ENCODE assay signal across 23 mouse cellular contexts in genomic region chr1:40265301-40265835, GRCm38 (mm10). TPM values are rescaled to one million over a fixed set of nuclear protein-coding genes. Genes with fewer than 3 reads are reported as not detected.
DNase-seq lines count a peak whose midpoint lies in the region; ATAC-seq lines count a peak whose summit lies in the region.
"Had no signal": no experiment of that assay in that cellular context is flagged by ENCODE, and none has a peak within 500 bp of the region (broad histone marks: within the 10 kb centered on the region; RNA-seq: fewer than 3 reads in every experiment).

No protein-coding gene starts in this region.

- H3K4me1 ChIP-seq in heart, embryonic 13.5 days, result peaks cover 34% of the 10 kb centered on the region
- H3K4me1 ChIP-seq in lung, embryonic 15.5 days, result peaks cover 25% of the 10 kb centered on the region

- peak overlapping the region; percentile 28 for H3K27ac ChIP-seq in heart, embryonic 13.5 days (replicated peaks)
- peak overlapping the region; percentile 89; the same call in 1 of the 2 replicates for H3K27ac ChIP-seq in lung, embryonic 15.5 days
- H3K27ac ChIP-seq: hindbrain, embryonic 13.5 days; limb, embryonic 15.5 days; macrophage; midbrain, embryonic 12.5 days; neural tube, embryonic 12.5 days had no signal

- no peak overlapping the region for H3K9ac ChIP-seq in heart, embryonic 13.5 days
- H3K9ac ChIP-seq in lung, embryonic 15.5 days, result no peak overlapping the region
- H3K9ac ChIP-seq: hindbrain, embryonic 13.5 days; limb, embryonic 15.5 days; midbrain, embryonic 12.5 days; neural tube, embryonic 12.5 days had no signal

- H3K9me3 ChIP-seq in heart, embryonic 13.5 days, result no peaks in the 10 kb centered on the region; the same call in 1 of the 2 replicates
- H3K9me3 ChIP-seq in lung, embryonic 15.5 days, result no peaks in the 10 kb centered on the region
- H3K9me3 ChIP-seq: G1E; hindbrain, embryonic 13.5 days; limb, embryonic 15.5 days; midbrain, embryonic 12.5 days; neural tube, embryonic 12.5 days had no signal

- H3K4me3 ChIP-seq in heart, embryonic 13.5 days, result no peak overlapping the region
- no peak overlapping the region for H3K4me3 ChIP-seq in lung, embryonic 15.5 days
- H3K4me3 ChIP-seq: midbrain, embryonic 12.5 days; neural tube, embryonic 12.5 days had no signal

- 54% methylated on average over 6 of the region's 6 CpGs for WGBS in heart, embryonic 13.5 days
- WGBS in lung, embryonic 15.5 days, result 59% methylated on average over 6 of the region's 6 CpGs

- no peaks in the 10 kb centered on the region for H3K27me3 ChIP-seq in heart, embryonic 13.5 days (replicated peaks)
- no peaks in the 10 kb centered on the region for H3K27me3 ChIP-seq in lung, embryonic 15.5 days
- H3K27me3 ChIP-seq: limb, embryonic 15.5 days; neural tube, embryonic 12.5 days had no signal

- no peaks in the 10 kb centered on the region for H3K36me3 ChIP-seq in heart, embryonic 13.5 days
- H3K36me3 ChIP-seq in lung, embryonic 15.5 days, result no peaks in the 10 kb centered on the region
- H3K36me3 ChIP-seq: G1E; hindbrain, embryonic 13.5 days; limb, embryonic 15.5 days; midbrain, embryonic 12.5 days; neural tube, embryonic 12.5 days had no signal

- H3K4me2 ChIP-seq in heart, embryonic 13.5 days, result no peak overlapping the region
- H3K4me2 ChIP-seq in lung, embryonic 15.5 days, result no peak overlapping the region

- ATAC-seq in heart, embryonic 13.5 days (ENCODE audit: extremely low read depth, insufficient number of reproducible peaks, low FRiP score, low TSS enrichment), result no peak
- ATAC-seq in lung, embryonic 15.5 days (ENCODE audit: borderline replicate concordance, extremely low read depth, low FRiP score, low TSS enrichment), result no peak
- ATAC-seq in granulocyte monocyte progenitor cell, adult 5-6 weeks (replicated peaks; ENCODE audit: poor library complexity, severe bottlenecking), result peak; percentile 47
- ATAC-seq: activated CD4-positive, CD25-positive, alpha-beta regulatory T cell, adult 4 months; inflammation-experienced regulatory T-cells, adult 6 months had no signal

- DNase-seq in adrenal gland, postnatal 14 days, result peak; percentile 23
- DNase-seq in adrenal gland, postnatal 25 days, result no peak
- DNase-seq in heart, postnatal 4 days, result no peak
- DNase-seq in lung, postnatal 10 days, result no peak
- no peak for DNase-seq in spleen, postnatal 4 days (ENCODE audit: low spot score in 2 of 2)
- DNase-seq: cerebellum, adult 18-20 months; gastrocnemius, postnatal 14 days; kidney, adult 9 months; kidney, postnatal 25 days; right cerebral cortex, adult 18-20 months; thymus, postnatal 36 days had no signal

RNA-seq across cellular contexts. Expression of gene Il1r1, which starts 40.5 kb away (rescaled TPM):
- total RNA-seq in adrenal gland, postnatal 14 days (2021), result 6.6 and 6.9 TPM in 2 replicates
- 3.4 and 3.6 TPM in 2 replicates for total RNA-seq in adrenal gland, postnatal 25 days (2021)
- 6.2 and 6.3 TPM in 2 replicates for polyA plus RNA-seq in heart, embryonic 13.5 days (2015; fragmentation: Nextera tagmentation; extraction: Ambion mirVana)
- total RNA-seq in heart, postnatal 4 days (2021), result 1 to 10 TPM; 9.8 TPM
- 9.7 and 10.9 TPM in 2 replicates for polyA plus RNA-seq in lung, embryonic 15.5 days (2015; fragmentation: Nextera tagmentation; extraction: Ambion mirVana)
- 3.0 and 3.1 TPM in 2 replicates for total RNA-seq in granulocyte monocyte progenitor cell, adult 5-6 weeks (2014; fragmentation: Nextera tagmentation)
- 2.2 and 2.7 TPM in 2 replicates for total RNA-seq in granulocyte monocyte progenitor cell, adult 5-6 weeks (2017)
- total RNA-seq: monocyte, adult 5-6 weeks had no signal
- polyA plus RNA-seq: G1E had no signal

RNA-seq across cellular contexts. Expression of gene Il1rl2, which starts 59.0 kb away (rescaled TPM):
- total RNA-seq in adrenal gland, postnatal 14 days (2021), result 3.6 and 4.4 TPM in 2 replicates
- 0.95 and 1.4 TPM in 2 replicates for total RNA-seq in adrenal gland, postnatal 25 days (2021)
- 3.5 and 3.8 TPM in 2 replicates for polyA plus RNA-seq in heart, embryonic 13.5 days (2015; fragmentation: Nextera tagmentation; extraction: Ambion mirVana)
- 1 to 10 TPM; 6.2 to 6.8 TPM for total RNA-seq in heart, postnatal 4 days (2021)
- polyA plus RNA-seq in lung, embryonic 15.5 days (2015; fragmentation: Nextera tagmentation; extraction: Ambion mirVana), result 11.1 and 13.0 TPM in 2 replicates
- 13.4 and 14.5 TPM in 2 replicates for total RNA-seq in granulocyte monocyte progenitor cell, adult 5-6 weeks (2014; fragmentation: Nextera tagmentation)
- total RNA-seq in granulocyte monocyte progenitor cell, adult 5-6 weeks (2017), result 8.7 and 10.8 TPM in 2 replicates
